Comparison of ENCODE assay signal across 8 mouse cellular contexts in the genomic region with DNA sequence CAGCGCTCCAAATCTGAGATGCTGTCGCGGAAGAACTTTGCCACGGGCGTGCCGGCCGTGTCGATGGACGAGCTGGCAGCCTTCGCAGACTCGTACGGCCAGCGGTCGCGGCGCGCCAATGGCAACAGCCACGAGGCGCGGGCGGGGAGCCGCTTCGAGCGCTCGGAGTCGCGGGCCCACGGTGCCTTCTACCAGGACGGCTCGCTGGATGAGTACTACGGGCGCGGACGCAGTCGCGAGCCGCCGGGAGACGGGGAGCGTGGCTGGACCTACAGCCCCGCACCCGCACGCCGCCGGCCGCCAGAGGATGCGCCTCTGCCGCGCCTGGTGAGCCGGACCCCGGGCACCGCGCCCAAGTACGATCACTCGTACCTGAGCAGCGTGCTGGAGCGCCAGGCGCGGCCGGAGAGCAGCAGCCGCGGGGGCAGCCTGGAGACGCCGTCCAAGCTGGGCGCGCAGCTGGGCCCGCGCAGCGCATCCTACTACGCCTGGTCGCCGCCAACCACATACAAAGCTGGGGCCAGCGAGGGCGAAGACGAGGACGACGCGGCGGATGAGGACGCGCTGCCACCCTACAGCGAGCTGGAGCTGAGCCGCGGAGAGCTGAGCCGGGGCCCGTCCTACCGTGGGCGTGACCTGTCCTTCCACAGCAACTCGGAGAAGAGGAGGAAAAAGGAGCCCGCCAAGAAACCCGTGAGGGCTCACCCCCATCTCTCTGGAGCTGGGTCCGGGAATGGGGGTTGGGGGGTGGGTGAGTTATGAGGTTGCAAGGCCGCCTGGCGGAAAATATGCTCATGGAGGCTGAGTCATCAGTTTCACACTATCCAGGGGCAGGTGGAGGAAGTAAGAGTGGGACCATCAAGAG. TPM values are rescaled to one million over a fixed set of nuclear protein-coding genes. Genes with fewer than 3 reads are reported as not detected.
DNase-seq lines count a peak whose midpoint lies in the region; ATAC-seq and TF ChIP-seq lines count a peak whose summit lies in the region.

No protein-coding gene starts in this region.

- intact Hi-C loops in left cerebral cortex, adult 2 months (cut with DNase I), result loop anchor here (5.0 kb wide), 1 partner anchor 52 kb away; no protein-coding TSS in a partner anchor

- WGBS in heart, embryonic 15.5 days, result 1% methylated on average over 94 of the region's 94 CpGs
- WGBS in limb, embryonic 12.5 days, result 1% methylated on average over 90 of the region's 94 CpGs
- 2% methylated on average over 91 of the region's 94 CpGs for WGBS in midbrain, embryonic 13.5 days

- H3K36me3 ChIP-seq in heart, embryonic 15.5 days, result no peaks in the 10 kb centered on the region
- no peaks in the 10 kb centered on the region for H3K36me3 ChIP-seq in limb, embryonic 12.5 days
- H3K36me3 ChIP-seq in midbrain, embryonic 13.5 days, result peaks cover 15% of the 10 kb centered on the region

- peak overlapping the region; percentile 98 for H3K4me2 ChIP-seq in heart, embryonic 15.5 days
- H3K4me2 ChIP-seq in limb, embryonic 12.5 days, result peak overlapping the region; percentile 96
- H3K4me2 ChIP-seq in midbrain, embryonic 13.5 days (replicated peaks), result peak overlapping the region; percentile 82

- peak overlapping the region; percentile 76 for H3K27ac ChIP-seq in left cerebral cortex, adult 2 months
- H3K27ac ChIP-seq in heart, embryonic 15.5 days, result no peak overlapping the region
- H3K27ac ChIP-seq in limb, embryonic 12.5 days, result no peak overlapping the region
- H3K27ac ChIP-seq in midbrain, embryonic 13.5 days, result peak overlapping the region; percentile 68

- peak; percentile 45 to 60 for DNase-seq in left cerebral cortex, adult 2 months (ENCODE audit: extremely low spot score in 1 of 2, low spot score in 2 of 2)
- DNase-seq in left cerebral cortex, adult 11 months (ENCODE audit: low spot score), result no peak
- peak; percentile 14 for DNase-seq in urinary bladder, postnatal 25 days (ENCODE audit: low spot score)
- no peak for DNase-seq in layer of hippocampus, adult 9-10 months (ENCODE audit: low spot score)

- H3K27me3 ChIP-seq in heart, embryonic 15.5 days, result peaks cover 44% of the 10 kb centered on the region
- H3K27me3 ChIP-seq in limb, embryonic 12.5 days, result peaks cover 42% of the 10 kb centered on the region
- H3K27me3 ChIP-seq in midbrain, embryonic 13.5 days, result peaks cover 13% of the 10 kb centered on the region

- H3K4me3 ChIP-seq in left cerebral cortex, adult 2 months, result peak overlapping the region; percentile 43
- H3K4me3 ChIP-seq in heart, embryonic 15.5 days, result peak overlapping the region; percentile 56
- H3K4me3 ChIP-seq in limb, embryonic 12.5 days (replicated peaks), result peak overlapping the region; percentile 60
- H3K4me3 ChIP-seq in midbrain, embryonic 13.5 days (replicated peaks), result peak overlapping the region; percentile 56

- H3K9ac ChIP-seq in heart, embryonic 15.5 days, result peak overlapping the region; percentile 42
- H3K9ac ChIP-seq in limb, embryonic 12.5 days (replicated peaks), result peak overlapping the region; percentile 65
- peak overlapping the region; percentile 78 for H3K9ac ChIP-seq in midbrain, embryonic 13.5 days (replicated peaks)

- ATAC-seq in common myeloid progenitor, adult 5-6 weeks (replicated peaks; ENCODE audit: low read depth, poor library complexity, severe bottlenecking), result peak; percentile 37
- ATAC-seq in heart, embryonic 15.5 days (replicated peaks; ENCODE audit: insufficient number of reproducible peaks, insufficient read depth, low FRiP score, low read depth), result peak; percentile 42
- peak; percentile 79 for ATAC-seq in limb, embryonic 12.5 days (ENCODE audit: insufficient number of reproducible peaks, insufficient read depth, low FRiP score, low TSS enrichment, low read depth)
- peak; percentile 91 for ATAC-seq in midbrain, embryonic 13.5 days

- peaks cover 11% of the 10 kb centered on the region for H3K4me1 ChIP-seq in heart, embryonic 15.5 days (replicated peaks)
- H3K4me1 ChIP-seq in limb, embryonic 12.5 days (replicated peaks), result peaks cover 7% of the 10 kb centered on the region; the same call in 1 of the 2 replicates
- peaks cover 18% of the 10 kb centered on the region for H3K4me1 ChIP-seq in midbrain, embryonic 13.5 days (replicated peaks)

- no peak for TF ChIP-seq CTCF in left cerebral cortex, adult 2 months (IDR thresholded peaks at IDR 0.05)

- H3K9me3 ChIP-seq in heart, embryonic 15.5 days (replicated peaks), result no peaks in the 10 kb centered on the region
- H3K9me3 ChIP-seq in limb, embryonic 12.5 days, result no peaks in the 10 kb centered on the region
- H3K9me3 ChIP-seq in midbrain, embryonic 13.5 days, result no peaks in the 10 kb centered on the region; the same call in 1 of the 2 replicates

RNA-seq across cellular contexts. Expression of a gene that starts 55.1 kb away (rescaled TPM):
- 100 to 1,000 TPM; 111 to 119 TPM for total RNA-seq in left cerebral cortex, adult 2 months (2021)
- total RNA-seq in common myeloid progenitor, adult 5-6 weeks (2017), result not detected in 2 replicates
- polyA plus RNA-seq in heart, embryonic 15.5 days (2015; fragmentation: Nextera tagmentation; extraction: Ambion mirVana), result 0.92 and 1.2 TPM in 2 replicates
- 0.23 and 0.29 TPM in 2 replicates for polyA plus RNA-seq in limb, embryonic 12.5 days (2016; fragmentation: Nextera tagmentation; extraction: Ambion mirVana)
- polyA plus RNA-seq in midbrain, embryonic 13.5 days (2015; fragmentation: Nextera tagmentation; extraction: Ambion mirVana), result 5.3 and 6.5 TPM in 2 replicates

Comparison
In these comparisons a context has a peak if more than half of its experiments do, and no peak if none do; other contexts are left out.
1. DNase-seq: peak in left cerebral cortex, adult 2 months (2 of 2) and urinary bladder, postnatal 25 days (single experiment); none in left cerebral cortex, adult 11 months (single experiment) and layer of hippocampus, adult 9-10 months (single experiment).
2. H3K27ac ChIP-seq: peak in left cerebral cortex, adult 2 months (single experiment) and midbrain, embryonic 13.5 days (single experiment); none in heart, embryonic 15.5 days (single experiment) and limb, embryonic 12.5 days (single experiment).
3. ATAC-seq: peak in every context shown above with its lines; median percentile 91 in midbrain, embryonic 13.5 days; 79 in limb, embryonic 12.5 days; 42 in heart, embryonic 15.5 days; 37 in common myeloid progenitor, adult 5-6 weeks.
4. Peak in every context shown above with its lines, with median percentiles within 50 percentile points of each other: H3K4me3 ChIP-seq, H3K4me2 ChIP-seq and H3K9ac ChIP-seq.